Mouse (Mus musculus): ENCODE data around the gene Hccs. TPM values are rescaled to one million over a fixed set of nuclear protein-coding genes. Genes with fewer than 3 reads are reported as not detected.

Hccs gene
- polyA plus RNA-seq (2014; fragmentation: Illumina TruSeq; extraction: RNeasy Lipid Tissue Mini Kit (QIAGEN cat#74804); ENCODE audit: low read depth, low replicate concordance), result 68.8 TPM

DNA sequence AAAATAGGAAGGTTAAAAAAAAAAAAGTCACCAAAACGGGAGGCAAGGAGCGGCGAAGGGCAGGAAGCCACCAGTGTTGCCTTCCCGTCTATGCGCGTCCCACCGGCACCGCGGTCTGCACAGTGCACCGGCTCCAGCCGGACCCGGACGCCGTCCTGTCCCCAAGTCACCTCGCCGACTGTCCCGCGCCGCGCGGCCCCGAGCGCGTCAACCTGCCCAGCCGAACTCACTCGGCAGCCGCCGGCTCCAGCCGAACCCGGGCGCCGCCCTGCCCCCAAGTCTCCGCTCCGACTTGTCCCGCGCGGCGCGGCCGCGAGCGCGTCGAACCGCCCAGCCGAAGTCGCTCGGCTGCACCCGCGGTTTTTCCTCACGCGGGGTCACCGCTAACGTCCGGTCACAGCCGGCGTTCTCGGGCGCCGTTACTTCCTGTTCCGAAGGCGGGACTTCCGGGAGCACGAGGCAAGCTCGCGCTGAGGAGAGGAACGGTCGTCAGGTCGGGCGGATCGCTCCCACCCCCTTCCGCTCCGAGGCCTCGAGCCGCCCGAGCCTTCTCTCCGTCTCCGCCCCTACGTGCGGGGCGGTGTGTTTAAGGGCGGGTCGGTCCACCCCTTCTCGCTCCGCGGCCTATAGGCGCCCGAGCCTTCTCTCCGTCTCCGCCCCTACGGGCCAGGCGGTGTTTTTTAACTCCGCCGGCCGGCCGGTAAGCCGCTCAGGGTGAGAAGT lies at the start of gene Hccs:
Hccs (minus strand) TSS at position 428 of the 723 bp plus-strand sequence.

Other genes starting within 250 kb of the Hccs start
- gene Amelx, start 133.2 kb downstream of the Hccs start, polyA plus RNA-seq (2014; fragmentation: Illumina TruSeq; extraction: RNeasy Lipid Tissue Mini Kit (QIAGEN cat#74804); ENCODE audit: low read depth, low replicate concordance), result not detected

Data from kidney, adult 10 weeks (tissue).